Mouse (Mus musculus) liver, postnatal 0 days (tissue): ENCODE results near the gene Npas2.

ENCODE experiments used
- CTCF ChIP-seq: sonication (generic); IDR thresholded peaks from 2 replicates; pipeline ENCODE4 v1.5.1; 2016; ENCODE audit warnings: antibody characterized with exemption, low read depth
- EP300 ChIP-seq: IDR thresholded peaks from 2 replicates; pipeline ENCODE4 v1.6.1; 2016; ENCODE audit warnings: antibody characterized with exemption, low read depth, mild to moderate bottlenecking

DNA sequence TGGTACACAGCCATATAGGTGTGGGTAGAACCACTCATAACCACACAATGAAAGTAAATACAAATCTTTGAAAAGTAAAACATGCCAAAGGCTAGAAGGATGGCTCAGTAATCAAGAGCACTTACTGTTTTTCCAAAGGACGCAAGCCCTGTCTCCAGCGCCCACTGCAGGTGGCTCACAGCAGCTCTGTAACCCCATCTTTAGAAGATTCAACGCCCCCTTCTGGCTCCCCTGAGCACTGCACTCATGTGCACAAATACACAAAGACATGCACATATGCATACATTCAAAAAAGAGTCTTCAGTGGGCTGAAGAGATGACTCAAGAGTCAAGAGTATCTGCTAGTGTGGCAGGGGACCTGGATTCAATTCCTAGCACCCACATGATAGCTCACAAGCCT lies 36.5 kb downstream of the Npas2 start:
- TF ChIP-seq CTCF (no peak; the same call in 1 of the 2 replicates), EP300 (no peak)
